Mouse (Mus musculus): ENCODE measurements around the gene Tmem101. TPM values are rescaled to one million over a fixed set of nuclear protein-coding genes. Genes with fewer than 3 reads are reported as not detected.

Tmem101 gene
- 20.5 and 26.7 TPM in 2 replicates for polyA plus RNA-seq (2012; rRNA removed)

- TF ChIP-seq POLR2A (IDR thresholded peaks at IDR 0.05; ENCODE audit: borderline replicate concordance, extremely low read depth, low read depth, low read length) (peak; percentile 70; the same call in 1 of the 2 replicates), CTCF (IDR thresholded peaks at IDR 0.05; ENCODE audit: insufficient read depth, low read length) (no peak)
- H3K4me3 ChIP-seq (replicated peaks; ENCODE audit: extremely low read depth, low read depth, low read length): peak within 1 kb of the TSS; percentile 81
- WGBS: under 1% methylated on average over 37 of the region's 37 CpGs
- peak; percentile 86 for DNase-seq
- peaks cover 4% of the 10 kb centered on the region; the same call in 1 of the 2 replicates for H3K4me1 ChIP-seq (ENCODE audit: control insufficient read depth, insufficient read depth, low read length)
These were observed at the start of gene Tmem101 for GRCm38 (mm10) chr11:102156039-102156785. Gene Tmem101 (minus strand): TSS chr11:102156404.

DNA sequence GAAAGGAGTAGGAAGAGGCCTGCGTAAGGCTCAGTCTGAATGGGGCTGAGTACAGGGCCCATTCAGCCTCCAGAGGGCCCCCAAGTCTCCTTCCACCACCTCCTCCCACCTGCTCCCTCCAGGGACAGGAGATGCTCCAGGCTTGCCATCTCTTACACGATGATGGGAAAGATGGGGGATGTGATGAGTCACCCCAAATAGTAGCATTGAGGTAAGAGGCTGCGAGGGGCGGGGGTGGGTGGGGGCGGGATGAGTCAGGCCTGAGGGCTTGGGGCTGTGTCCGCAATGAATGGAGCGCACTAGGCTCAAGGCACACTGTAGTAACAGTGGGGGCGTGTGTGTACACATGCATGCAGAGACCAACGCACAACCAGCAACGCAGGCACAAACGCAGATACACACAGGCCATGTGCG is 45.2 kb upstream of the Tmem101 start:
- Histone ChIP-seq H3K4me1 (ENCODE audit: control insufficient read depth, insufficient read depth, low read length) (no peaks in the 10 kb centered on the region), H3K4me3 (replicated peaks; ENCODE audit: extremely low read depth, low read depth, low read length) (no peak overlapping the region)
- 77% methylated on average over 12 of the region's 12 CpGs for WGBS
- DNase-seq: no peak
- TF ChIP-seq POLR2A (IDR thresholded peaks at IDR 0.05; ENCODE audit: borderline replicate concordance, extremely low read depth, low read depth, low read length) (no peak), CTCF (IDR thresholded peaks at IDR 0.05; ENCODE audit: insufficient read depth, low read length) (no peak)

GRCm38 (mm10) chr11:102199856-102200255 is 43.7 kb upstream of the Tmem101 start:
- WGBS: 55% methylated on average over 9 of the region's 9 CpGs
- TF ChIP-seq CTCF (IDR thresholded peaks at IDR 0.05; ENCODE audit: insufficient read depth, low read length) (no peak), POLR2A (IDR thresholded peaks at IDR 0.05; ENCODE audit: borderline replicate concordance, extremely low read depth, low read depth, low read length) (no peak)
- DNase-seq: no peak
- H3K4me1 ChIP-seq (ENCODE audit: control insufficient read depth, insufficient read depth, low read length): no peaks in the 10 kb centered on the region
- H3K4me3 ChIP-seq (replicated peaks; ENCODE audit: extremely low read depth, low read depth, low read length): no peak overlapping the region

DNA sequence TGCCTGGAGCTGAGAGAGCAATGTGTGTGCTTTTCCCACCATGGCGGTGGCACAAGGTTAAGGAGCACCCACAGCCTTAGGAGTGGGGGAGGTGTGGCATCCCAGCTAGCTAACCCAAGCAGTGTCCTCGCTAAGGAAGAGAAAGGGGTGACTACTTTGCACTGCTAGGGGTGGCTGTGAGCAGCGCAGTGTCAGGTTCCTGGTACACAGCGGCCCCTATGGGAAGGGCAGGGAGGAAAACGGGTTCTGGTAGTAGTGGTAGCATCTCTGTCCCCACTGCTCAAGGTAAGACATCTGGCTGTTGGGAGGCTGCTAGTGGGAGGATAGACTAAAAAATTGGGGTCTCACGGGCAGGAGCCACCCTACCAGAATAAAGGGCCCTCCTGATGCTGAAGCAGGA is 42.0 kb upstream of the Tmem101 start:
- WGBS: 69% methylated on average over 6 of the region's 6 CpGs
- TF ChIP-seq CTCF (IDR thresholded peaks at IDR 0.05; ENCODE audit: insufficient read depth, low read length) (no peak), POLR2A (IDR thresholded peaks at IDR 0.05; ENCODE audit: borderline replicate concordance, extremely low read depth, low read depth, low read length) (no peak)
- no peaks in the 10 kb centered on the region for H3K4me1 ChIP-seq (ENCODE audit: control insufficient read depth, insufficient read depth, low read length)
- DNase-seq: no peak
- no peak overlapping the region for H3K4me3 ChIP-seq (replicated peaks; ENCODE audit: extremely low read depth, low read depth, low read length)

DNA sequence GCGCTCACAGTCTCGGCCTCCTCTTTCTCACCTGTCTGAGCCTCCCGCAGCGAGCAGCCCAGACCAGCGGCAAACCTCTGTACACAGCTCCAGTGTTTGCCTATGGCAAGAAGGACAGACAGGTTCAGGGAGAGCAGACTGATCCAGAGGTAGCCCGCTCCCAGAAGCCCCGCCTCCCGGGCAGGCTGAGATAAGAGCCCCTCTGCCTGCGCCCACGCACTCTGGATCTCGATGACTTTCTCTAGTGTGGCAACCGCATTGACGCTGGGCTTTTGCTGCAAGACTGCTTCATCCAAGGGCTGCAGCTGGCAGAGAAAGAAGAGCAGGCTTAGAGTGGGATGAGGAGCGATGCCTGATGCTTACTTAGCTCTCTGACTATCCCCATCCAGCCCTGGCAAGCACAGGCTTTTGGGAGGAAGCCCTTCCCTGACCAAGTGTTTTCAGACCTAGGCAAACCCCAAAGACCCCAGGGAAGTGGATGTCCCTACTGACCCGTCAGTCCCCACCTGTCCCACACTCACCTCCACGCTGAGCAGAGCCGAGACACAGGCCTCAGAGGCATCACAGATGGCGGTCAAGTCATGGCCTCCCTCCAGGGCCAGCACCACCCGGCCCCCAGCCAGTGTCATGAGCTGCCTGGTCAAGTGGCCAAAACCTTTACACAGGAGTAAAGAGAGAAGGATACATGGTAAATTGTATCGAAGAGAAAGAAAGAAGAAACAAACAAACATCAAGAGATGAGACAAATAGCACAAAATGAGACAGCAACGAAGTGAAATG is 40.0 kb upstream of the Tmem101 start:
- WGBS: 74% methylated on average over 21 of the region's 21 CpGs
- Histone ChIP-seq H3K4me3 (replicated peaks; ENCODE audit: extremely low read depth, low read depth, low read length) (no peak overlapping the region), H3K4me1 (ENCODE audit: control insufficient read depth, insufficient read depth, low read length) (no peaks in the 10 kb centered on the region)
- TF ChIP-seq POLR2A (IDR thresholded peaks at IDR 0.05; ENCODE audit: borderline replicate concordance, extremely low read depth, low read depth, low read length): no peak
- TF ChIP-seq CTCF (IDR thresholded peaks at IDR 0.05; ENCODE audit: insufficient read depth, low read length): no peak
- DNase-seq: no peak

DNA sequence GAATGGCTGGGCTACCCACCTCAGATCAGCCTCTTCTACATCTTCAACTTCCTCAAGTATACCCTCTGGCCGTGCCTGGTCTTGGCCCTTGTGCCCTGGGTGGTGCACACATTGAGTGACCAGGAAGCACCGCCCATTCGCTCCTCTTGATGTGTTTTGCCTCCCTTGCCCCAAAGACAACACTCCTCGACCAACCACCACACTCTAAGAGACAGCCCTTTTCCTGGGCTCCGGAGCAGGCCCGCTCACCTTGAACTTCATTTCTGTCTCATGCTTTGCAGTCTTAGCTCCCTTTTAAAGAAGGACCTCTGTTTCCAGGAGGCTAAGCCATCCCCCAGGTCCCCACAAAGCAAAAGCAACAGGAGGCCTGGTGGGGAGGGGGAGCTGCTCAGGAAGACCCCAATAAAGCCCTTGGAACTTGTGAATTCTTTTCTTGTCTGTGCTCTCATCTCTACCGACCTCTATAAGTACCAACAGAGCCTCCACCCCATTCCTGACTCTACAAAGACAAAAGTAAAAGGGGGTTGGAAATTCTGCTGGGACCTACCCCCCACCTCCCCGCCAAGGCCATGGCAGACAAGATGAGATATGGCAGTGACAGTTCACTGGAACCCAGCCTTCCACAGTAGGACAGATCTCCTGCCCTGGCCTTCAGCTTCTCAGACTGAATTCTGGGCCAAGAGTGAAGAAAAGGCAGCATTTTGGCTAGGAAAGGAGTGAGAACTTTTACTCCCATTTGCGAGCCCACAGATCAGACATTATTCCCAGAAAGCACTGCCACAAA is 37.6 kb upstream of the Tmem101 start:
- peaks cover 6% of the 10 kb centered on the region; the same call in 1 of the 2 replicates for H3K4me1 ChIP-seq (ENCODE audit: control insufficient read depth, insufficient read depth, low read length)
- WGBS: 79% methylated on average over 9 of the region's 9 CpGs
- no peak for TF ChIP-seq POLR2A (IDR thresholded peaks at IDR 0.05; ENCODE audit: borderline replicate concordance, extremely low read depth, low read depth, low read length)
- TF ChIP-seq CTCF (IDR thresholded peaks at IDR 0.05; ENCODE audit: insufficient read depth, low read length): no peak
- no peak overlapping the region for H3K4me3 ChIP-seq (replicated peaks; ENCODE audit: extremely low read depth, low read depth, low read length)
- DNase-seq: no peak

DNA sequence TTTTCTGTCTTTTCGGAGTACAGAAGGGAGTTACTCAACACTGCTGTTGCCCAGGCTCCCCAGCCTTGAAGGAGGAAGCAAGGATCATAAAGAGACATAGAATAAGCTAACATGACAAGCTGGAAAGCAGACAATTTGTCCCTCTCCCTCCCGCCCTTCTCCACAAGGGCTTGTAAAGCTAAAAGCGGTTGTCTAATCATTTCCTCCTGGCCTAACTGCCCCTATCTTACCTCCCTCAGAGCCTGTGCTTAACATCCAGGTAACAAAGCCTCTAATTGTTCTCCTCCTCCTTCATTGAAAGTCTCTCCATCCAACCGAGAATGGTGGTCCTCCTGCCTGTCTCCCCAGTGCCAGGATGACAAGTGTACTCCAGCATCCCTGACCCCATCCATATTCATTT is 34.6 kb upstream of the Tmem101 start:
- no peak for DNase-seq
- Histone ChIP-seq H3K4me3 (replicated peaks; ENCODE audit: extremely low read depth, low read depth, low read length) (no peak overlapping the region), H3K4me1 (ENCODE audit: control insufficient read depth, insufficient read depth, low read length) (peaks cover 6% of the 10 kb centered on the region; the same call in 1 of the 2 replicates)
- TF ChIP-seq POLR2A (IDR thresholded peaks at IDR 0.05; ENCODE audit: borderline replicate concordance, extremely low read depth, low read depth, low read length): no peak
- 46% methylated on average over 4 of the region's 4 CpGs for WGBS

DNA sequence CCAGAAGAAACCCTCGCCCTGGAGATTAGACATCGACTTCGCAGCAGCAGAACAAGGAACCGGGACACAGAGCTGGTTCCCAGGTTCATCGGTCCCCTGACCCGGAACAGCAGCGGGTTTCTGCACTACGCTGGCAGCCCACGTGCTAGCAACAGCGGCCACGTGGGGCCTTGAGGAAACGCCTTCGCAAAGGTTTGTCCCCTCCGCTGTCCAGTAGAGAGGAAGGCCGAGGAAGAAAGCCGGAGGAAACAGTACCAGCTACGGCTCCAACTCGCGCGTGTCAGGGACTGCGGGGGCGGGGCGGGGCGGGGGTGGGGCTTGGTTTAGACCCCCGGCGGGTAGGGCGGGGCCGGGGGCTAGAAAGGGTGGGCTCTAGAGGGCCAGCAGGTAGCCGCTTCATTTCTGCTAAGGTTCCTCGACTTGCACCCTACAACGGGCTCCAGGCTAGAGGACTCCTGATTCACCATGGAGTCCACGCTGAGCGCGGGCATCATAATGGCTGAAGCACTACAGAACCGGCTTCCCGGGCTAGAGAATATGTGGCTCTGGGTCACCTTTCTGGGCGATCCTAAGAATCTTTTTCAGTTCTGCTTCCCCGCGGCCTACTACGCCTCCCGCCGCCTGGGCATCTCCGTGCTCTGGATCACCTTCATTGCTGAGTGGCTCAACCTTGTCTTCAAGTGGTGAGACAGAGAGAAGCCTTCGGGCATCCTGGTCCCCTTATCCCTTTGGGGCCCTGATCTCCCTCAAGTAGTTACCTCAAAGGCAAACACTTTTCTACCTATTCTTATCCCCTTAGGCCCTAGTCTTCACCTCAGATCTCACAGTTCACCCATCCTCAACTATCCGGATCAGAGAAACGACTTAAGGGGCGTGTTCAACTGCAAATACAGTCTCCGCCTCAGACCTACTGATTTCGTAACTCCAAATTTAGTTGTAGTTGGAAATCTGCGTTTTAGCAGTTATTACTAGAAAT is 33.5 kb upstream of the Tmem101 start, which contains the start of gene G6pc3:
Gene G6pc3 (plus strand): TSS at position 160 of the 976 bp plus-strand sequence.
- peaks cover 6% of the 10 kb centered on the region; the same call in 1 of the 2 replicates for H3K4me1 ChIP-seq (ENCODE audit: control insufficient read depth, insufficient read depth, low read length)
- under 1% methylated on average over 50 of the region's 50 CpGs for WGBS
- peak within 1 kb of the TSS; percentile 80 for H3K4me3 ChIP-seq (replicated peaks; ENCODE audit: extremely low read depth, low read depth, low read length)
- no peak for TF ChIP-seq CTCF (IDR thresholded peaks at IDR 0.05; ENCODE audit: insufficient read depth, low read length)
- peak; percentile 21; the same call in 1 of the 2 replicates for TF ChIP-seq POLR2A (IDR thresholded peaks at IDR 0.05; ENCODE audit: borderline replicate concordance, extremely low read depth, low read depth, low read length)
- peak; percentile 88 for DNase-seq

Data from lung, adult 2 months (tissue).